Mouse (Mus musculus): ENCODE data around the gene Arhgef18.

DNA sequence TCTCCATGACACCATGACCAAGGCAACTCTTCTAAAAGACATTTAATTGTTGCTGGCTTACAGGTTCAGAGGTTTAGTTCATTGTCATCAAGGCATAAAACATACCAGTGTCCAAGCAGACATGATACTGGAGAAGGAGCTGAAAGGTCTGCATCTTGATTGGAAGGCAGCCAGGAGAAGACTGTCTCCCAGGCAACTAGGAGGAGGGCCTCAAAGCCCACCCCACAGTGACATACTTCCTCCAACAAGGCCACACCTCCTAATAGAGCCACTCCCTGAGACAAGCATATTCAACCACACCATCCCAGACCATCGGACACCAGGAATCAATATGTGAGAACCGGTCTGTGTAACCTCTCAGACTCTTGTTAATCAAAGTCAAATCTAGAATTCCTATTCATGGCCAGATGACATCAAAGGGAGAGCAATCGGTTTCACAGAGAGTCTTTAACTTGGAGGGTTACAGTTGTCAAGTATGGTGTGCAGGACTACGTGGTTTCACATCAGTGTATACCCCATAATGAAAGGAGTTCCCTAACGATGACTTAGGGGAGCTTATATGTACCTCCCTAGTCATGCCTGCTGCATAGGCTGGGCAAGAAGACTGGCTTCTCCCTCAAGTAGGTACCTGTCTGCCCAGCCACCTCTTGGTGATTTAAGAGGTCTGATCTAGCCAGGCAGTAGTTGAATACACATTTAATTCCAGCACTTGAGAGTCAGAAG lies 46.0 kb upstream of the Arhgef18 start:
- TF ChIP-seq GATA1 (IDR thresholded peaks at IDR 0.05; ENCODE audit: low read length) (no peak), TAL1 (IDR thresholded peaks at IDR 0.05; ENCODE audit: low read length) (no peak)

Measured in erythroblast, embryonic 14.5 days (primary cell).